Mouse (Mus musculus) megakaryocyte, embryonic 14.5 days (primary cell): ENCODE measurements around the gene Dlx5. TPM values are rescaled to one million over a fixed set of nuclear protein-coding genes. Genes with fewer than 3 reads are reported as not detected.

Experiments
- H3K27me3 ChIP-seq: replicated peaks from 2 replicates; pipeline ENCODE3; 2012; ENCODE audit warnings: inconsistent platforms
- H3K36me3 ChIP-seq: replicated peaks from 2 replicates; pipeline ENCODE3; 2012; ENCODE audit warnings: low read length, inconsistent platforms, mixed read lengths
- H3K4me1 ChIP-seq: 2 replicates; pipeline ENCODE4 v1.6.1; 2012; ENCODE audit warnings: inconsistent platforms
- H3K4me3 ChIP-seq: replicated peaks from 2 replicates; pipeline ENCODE3; 2012; ENCODE audit warnings: moderate library complexity, mild to moderate bottlenecking, inconsistent platforms
- H3K9me3 ChIP-seq: 2 replicates; pipeline ENCODE4 v1.6.1; 2012; ENCODE audit warnings: inconsistent platforms
- FLI1 ChIP-seq: IDR thresholded peaks from 2 replicates; pipeline ENCODE4 v1.6.1; 2012; ENCODE audit warnings: low read length, inconsistent platforms, mixed read lengths
- GATA1 ChIP-seq: IDR thresholded peaks from 3 replicates; pipeline ENCODE4 v1.6.1; 2012; ENCODE audit warnings: mixed read lengths, low read length, inconsistent platforms, borderline replicate concordance
- polyA plus RNA-seq: library from polyadenylated mRNA; stranded (reverse); fragments of >175 nt; gene quantifications from 2 replicates; pipeline ENCODE4 v1.2.3, GENCODE M21; 2012; ENCODE audit warnings: low replicate concordance; ENCODE audit not compliant: insufficient read depth

Dlx5 gene
- polyA plus RNA-seq, 1 experiment, result not detected

DNA sequence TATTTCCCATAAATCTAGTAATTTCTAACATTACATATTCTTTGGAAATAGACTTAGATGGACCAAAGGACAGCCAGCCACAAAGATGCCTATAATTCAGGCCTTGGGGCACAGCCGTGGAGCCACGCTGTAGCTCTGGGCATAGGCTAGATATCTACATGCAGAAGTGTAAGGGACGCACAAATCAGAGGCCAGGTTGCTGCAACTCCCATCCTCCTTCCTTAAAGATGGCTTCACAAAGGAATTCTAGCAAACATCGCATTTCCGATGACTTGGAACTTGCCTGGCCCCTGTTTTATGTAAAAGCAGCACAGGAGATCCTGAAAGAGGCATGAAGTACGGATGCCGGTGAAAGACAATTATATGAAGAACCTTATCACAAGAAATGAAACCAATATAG, 5.2 kb downstream of the Dlx5 start:
- H3K4me3 ChIP-seq, result no peak overlapping the region
- H3K27me3 ChIP-seq, result peaks cover 99% of the 10 kb centered on the region
- TF ChIP-seq FLI1, result no peak
- TF ChIP-seq GATA1, result no peak
- H3K9me3 ChIP-seq, result peaks cover 5% of the 10 kb centered on the region; the same call in 1 of the 2 replicates
- no peaks in the 10 kb centered on the region for H3K36me3 ChIP-seq
- peaks cover 23% of the 10 kb centered on the region for H3K4me1 ChIP-seq

DNA sequence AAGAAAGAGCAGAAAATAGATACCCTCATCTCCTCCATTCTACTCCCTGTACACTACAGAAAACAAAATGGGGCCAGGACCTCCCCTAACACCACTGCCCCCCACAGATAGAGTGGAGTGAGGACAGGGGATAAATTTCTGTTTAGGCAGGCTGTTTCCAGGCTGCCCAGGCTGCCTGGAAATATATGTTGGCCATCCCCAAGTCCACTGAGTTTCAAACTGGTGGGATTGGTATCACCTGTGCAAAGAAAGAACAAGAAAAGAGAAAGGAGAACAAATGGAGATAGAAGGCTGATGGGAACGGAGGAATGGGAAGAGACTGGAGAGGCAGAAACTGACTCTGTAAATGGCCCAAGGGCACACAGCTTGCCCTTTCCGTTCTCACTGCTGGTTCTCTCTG, 5.7 kb downstream of the Dlx5 start:
- peaks cover 18% of the 10 kb centered on the region for H3K4me1 ChIP-seq
- no peak overlapping the region for H3K4me3 ChIP-seq
- H3K36me3 ChIP-seq, result no peaks in the 10 kb centered on the region
- H3K27me3 ChIP-seq, result peaks cover 99% of the 10 kb centered on the region
- peaks cover 5% of the 10 kb centered on the region; the same call in 1 of the 2 replicates for H3K9me3 ChIP-seq
- TF ChIP-seq FLI1 (no peak), GATA1 (no peak)

DNA sequence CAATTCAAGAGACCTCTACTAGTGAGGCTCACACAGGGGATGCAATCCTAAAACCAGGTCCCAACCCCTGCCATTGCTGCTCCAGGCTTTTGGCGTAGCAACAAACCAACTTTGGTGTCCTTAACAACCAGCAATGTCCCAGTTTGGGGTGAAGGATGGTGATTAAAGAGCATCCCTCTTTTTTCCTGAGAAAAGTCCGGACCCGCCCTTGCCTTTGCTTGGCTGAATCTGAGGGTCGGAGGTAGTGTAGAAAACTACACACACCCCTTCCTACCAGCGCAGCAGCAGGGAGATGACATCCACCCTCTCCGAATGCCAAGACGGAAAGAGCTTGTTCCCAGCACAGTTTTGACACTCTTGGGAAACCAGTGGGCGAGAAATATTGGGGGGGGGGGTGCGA, 6.2 kb downstream of the Dlx5 start:
- Histone ChIP-seq H3K36me3 (no peaks in the 10 kb centered on the region), H3K4me3 (no peak overlapping the region), H3K27me3 (peaks cover 99% of the 10 kb centered on the region), H3K9me3 (peaks cover 5% of the 10 kb centered on the region; the same call in 1 of the 2 replicates), H3K4me1 (peaks cover 12% of the 10 kb centered on the region; the same call in 1 of the 2 replicates)
- no peak for TF ChIP-seq GATA1
- no peak for TF ChIP-seq FLI1

DNA sequence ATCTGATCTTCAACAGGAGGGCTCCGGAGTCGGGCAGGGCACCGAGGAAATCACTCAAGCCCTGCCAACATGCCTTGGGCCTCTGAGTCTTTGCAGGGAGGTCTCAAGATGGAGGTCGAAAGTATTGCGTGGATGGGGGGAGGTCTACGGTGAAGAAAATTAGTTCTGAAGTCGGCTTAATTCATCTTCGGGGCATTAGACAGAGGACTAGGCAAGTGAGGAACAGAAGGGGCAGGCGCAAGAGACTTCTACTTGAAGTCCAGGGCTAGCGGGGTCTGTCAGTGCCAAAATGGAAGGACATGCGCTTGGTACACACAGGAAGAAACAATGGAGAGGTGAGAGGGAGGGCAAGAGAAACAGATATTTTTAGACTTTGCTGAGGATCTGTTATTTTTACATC, 6.7 kb downstream of the Dlx5 start:
- peaks cover 99% of the 10 kb centered on the region for H3K27me3 ChIP-seq
- TF ChIP-seq FLI1 (no peak), GATA1 (no peak)
- H3K4me3 ChIP-seq, result no peak overlapping the region
- no peaks in the 10 kb centered on the region for H3K36me3 ChIP-seq
- H3K9me3 ChIP-seq, result peaks cover 5% of the 10 kb centered on the region; the same call in 1 of the 2 replicates
- peaks cover 9% of the 10 kb centered on the region; the same call in 1 of the 2 replicates for H3K4me1 ChIP-seq

DNA sequence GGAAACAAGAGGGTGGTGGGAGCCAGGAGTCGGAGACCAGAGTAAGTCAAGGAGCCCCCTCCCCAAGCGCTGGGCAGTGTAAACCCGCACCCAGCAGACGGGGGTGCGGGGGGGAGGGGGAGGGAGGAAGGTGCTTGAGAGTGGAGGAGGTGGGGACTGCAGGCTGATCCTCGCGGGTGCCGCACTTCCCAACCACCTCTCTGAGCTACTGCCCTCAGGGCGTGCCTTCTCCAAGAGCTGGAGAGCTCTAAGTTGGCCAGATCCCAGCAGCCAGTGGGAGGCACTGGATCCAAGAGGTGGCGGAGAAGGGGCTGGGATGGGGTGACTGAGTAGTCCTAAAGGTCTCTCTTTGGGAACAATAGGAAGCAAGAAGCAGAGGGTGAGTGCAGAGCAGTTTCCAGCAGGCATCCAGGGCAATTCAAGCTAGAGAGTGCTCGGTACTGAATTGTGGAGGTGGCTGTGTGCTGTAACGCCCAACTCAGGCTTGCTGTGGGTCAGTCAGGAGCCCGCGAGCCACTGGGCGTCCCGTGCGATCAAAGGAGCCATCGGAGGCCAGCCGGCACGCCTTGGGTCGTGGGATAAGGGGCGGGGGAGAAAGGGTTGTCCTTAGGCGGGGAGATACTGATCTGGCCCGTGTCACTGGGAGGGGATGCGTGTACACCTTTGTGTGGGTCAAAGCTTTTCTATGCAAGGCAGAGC, 7.7 kb downstream of the Dlx5 start:
- TF ChIP-seq FLI1, result no peak
- TF ChIP-seq GATA1, result no peak
- Histone ChIP-seq H3K36me3 (no peaks in the 10 kb centered on the region), H3K27me3 (peaks cover 99% of the 10 kb centered on the region), H3K4me3 (no peak overlapping the region), H3K9me3 (peaks cover 5% of the 10 kb centered on the region; the same call in 1 of the 2 replicates), H3K4me1 (peaks cover 9% of the 10 kb centered on the region; the same call in 1 of the 2 replicates)

DNA sequence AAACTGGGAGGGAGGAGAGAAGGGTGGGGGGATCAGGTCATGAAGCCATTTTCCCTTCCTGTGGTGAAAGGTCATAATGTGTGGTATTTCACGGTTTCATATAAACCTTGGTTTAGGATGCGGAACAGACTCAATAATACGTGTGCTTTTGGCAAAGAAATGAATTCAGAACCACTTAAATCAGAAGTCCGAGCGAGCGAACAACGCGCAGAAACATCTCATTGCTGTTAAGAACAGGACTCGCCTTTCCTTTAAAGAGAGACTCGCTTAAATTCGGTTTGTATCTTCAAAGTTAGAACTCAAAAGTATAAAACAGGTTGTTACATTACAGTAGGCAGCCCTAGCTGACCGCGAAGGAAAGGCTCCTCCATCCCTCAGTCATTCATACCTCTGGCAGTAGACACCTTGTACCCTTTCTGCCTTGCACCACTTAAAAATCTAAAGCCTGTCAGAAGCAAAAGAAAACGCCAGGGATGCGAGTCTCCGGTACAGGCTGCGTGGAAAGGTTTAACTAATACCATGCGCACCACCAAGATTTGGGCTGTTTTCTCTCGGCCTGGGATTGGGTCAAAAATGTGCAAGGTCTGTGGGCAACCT, 8.3 kb downstream of the Dlx5 start:
- H3K36me3 ChIP-seq, result no peaks in the 10 kb centered on the region
- no peak for TF ChIP-seq GATA1
- no peak for TF ChIP-seq FLI1
- H3K9me3 ChIP-seq, result peaks cover 5% of the 10 kb centered on the region; the same call in 1 of the 2 replicates
- no peak overlapping the region for H3K4me3 ChIP-seq
- peaks cover 99% of the 10 kb centered on the region for H3K27me3 ChIP-seq
- peaks cover 9% of the 10 kb centered on the region; the same call in 1 of the 2 replicates for H3K4me1 ChIP-seq

DNA sequence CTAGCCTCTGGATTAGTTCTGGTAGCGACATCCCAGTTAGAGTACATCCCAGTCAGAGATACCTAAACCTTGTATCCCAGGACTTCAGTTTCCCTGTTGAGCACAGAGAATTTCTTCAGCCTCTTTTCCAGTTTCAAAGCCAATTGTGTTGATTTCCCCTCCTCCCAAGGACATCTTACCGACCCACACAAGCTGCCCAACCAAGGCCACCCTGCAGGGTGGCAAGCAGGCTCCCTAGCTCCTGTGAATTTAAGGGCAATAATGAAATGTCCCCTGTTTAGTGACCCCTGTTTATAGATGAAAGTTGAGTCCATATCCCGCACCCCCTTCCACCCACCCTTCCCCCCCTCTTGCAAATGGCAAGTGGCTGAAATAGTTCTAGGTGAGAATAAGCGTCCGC, 9.0 kb downstream of the Dlx5 start:
- Histone ChIP-seq H3K27me3 (peaks cover 97% of the 10 kb centered on the region), H3K4me1 (peaks cover 5% of the 10 kb centered on the region; the same call in 1 of the 2 replicates), H3K9me3 (peaks cover 5% of the 10 kb centered on the region; the same call in 1 of the 2 replicates), H3K4me3 (no peak overlapping the region), H3K36me3 (no peaks in the 10 kb centered on the region)
- TF ChIP-seq FLI1 (no peak), GATA1 (no peak)

DNA sequence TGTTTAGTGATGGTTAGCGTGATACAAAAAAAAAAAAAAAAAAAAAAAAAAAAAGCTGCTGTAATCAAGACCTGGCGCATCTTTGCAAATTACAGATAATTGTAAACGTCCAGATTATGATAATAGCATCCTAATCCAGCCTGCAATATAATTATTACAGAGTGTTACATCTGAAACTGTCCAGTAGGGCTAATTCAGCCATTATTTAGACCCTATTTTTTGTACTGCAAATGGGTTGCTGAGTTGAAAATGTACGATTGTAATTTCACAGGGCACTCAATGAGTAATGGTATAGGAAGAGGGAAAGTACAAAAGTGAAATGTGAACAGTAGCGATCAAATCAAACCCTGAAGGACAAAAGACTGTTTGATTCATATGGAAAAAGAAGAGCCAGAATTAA, 10.2 kb downstream of the Dlx5 start:
- Histone ChIP-seq H3K4me1 (peaks cover 5% of the 10 kb centered on the region; the same call in 1 of the 2 replicates), H3K36me3 (no peaks in the 10 kb centered on the region), H3K27me3 (peaks cover 92% of the 10 kb centered on the region), H3K9me3 (peaks cover 5% of the 10 kb centered on the region; the same call in 1 of the 2 replicates), H3K4me3 (no peak overlapping the region)
- TF ChIP-seq FLI1, result no peak
- TF ChIP-seq GATA1, result no peak

DNA sequence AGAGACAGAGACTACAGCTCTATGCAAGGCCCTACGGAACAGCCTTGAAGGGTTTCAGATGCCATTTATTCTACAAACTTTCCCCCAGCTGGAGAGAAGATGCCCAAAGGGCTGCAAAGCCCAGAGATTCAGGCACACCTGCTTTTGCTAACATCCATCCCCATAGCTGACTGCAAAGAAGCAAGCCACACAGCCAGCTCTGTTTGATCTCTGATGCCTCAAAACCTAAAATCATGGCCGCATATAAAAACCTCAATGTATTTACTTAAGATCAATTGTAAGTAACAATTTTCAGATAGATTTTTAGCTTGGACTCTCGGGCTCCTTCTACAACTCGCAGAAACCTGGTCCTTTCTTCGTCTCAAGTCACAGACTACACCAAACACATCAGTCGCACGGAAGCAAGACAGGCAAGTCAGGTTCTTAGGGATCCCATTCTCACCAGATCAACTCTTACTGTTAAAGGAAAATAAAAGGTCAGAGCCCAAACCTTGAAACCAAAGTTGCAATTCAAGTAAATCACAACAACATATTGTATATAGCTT, 10.9 kb downstream of the Dlx5 start:
- no peaks in the 10 kb centered on the region for H3K36me3 ChIP-seq
- no peak overlapping the region for H3K4me3 ChIP-seq
- H3K27me3 ChIP-seq, result peaks cover 91% of the 10 kb centered on the region
- H3K9me3 ChIP-seq, result peaks cover 5% of the 10 kb centered on the region; the same call in 1 of the 2 replicates
- H3K4me1 ChIP-seq, result peaks cover 5% of the 10 kb centered on the region; the same call in 1 of the 2 replicates
- TF ChIP-seq GATA1, result no peak
- TF ChIP-seq FLI1, result no peak
